Mouse (Mus musculus) layer of hippocampus, adult 2 months (tissue): ENCODE results near the gene Pitpna. TPM values are rescaled to one million over a fixed set of nuclear protein-coding genes. Genes with fewer than 3 reads are reported as not detected.
A peak's percentile ranks its signal among the peaks of the same experiment; 100 is the strongest.
"Not testable (repeated sequence)": the region's sequence is repeated elsewhere in the genome, so short reads cannot be mapped to it uniquely, and the experiment has no call there.

Experiments used
- DNase-seq, 2 experiments: peaks; one replicate each; pipeline ENCODE4 v3.0.0; 2022; ENCODE audit warnings: low spot score in 2 of 2
- H3K27ac ChIP-seq: fragments of 200-600 bp; 2 replicates; pipeline ENCODE4 v1.8.1; 2022
- H3K4me3 ChIP-seq: fragments of 200-600 bp; 2 replicates; pipeline ENCODE4 v1.8.1; 2022; ENCODE audit warnings: mild to moderate bottlenecking
- CTCF ChIP-seq: fragments of 200-600 bp; conservative IDR thresholded peaks from 2 replicates; pipeline ENCODE4 v1.8.1; 2022; ENCODE audit warnings: antibody characterized with exemption, mild to moderate bottlenecking, moderate library complexity
- total RNA-seq, 2 experiments: library from RNA; stranded (reverse); gene quantifications; 2 replicates each; pipeline ENCODE4 v1.2.3; 2021

Pitpna gene
- total RNA-seq, 2 experiments from 2014 or later = 269 to 283 TPM

DNA sequence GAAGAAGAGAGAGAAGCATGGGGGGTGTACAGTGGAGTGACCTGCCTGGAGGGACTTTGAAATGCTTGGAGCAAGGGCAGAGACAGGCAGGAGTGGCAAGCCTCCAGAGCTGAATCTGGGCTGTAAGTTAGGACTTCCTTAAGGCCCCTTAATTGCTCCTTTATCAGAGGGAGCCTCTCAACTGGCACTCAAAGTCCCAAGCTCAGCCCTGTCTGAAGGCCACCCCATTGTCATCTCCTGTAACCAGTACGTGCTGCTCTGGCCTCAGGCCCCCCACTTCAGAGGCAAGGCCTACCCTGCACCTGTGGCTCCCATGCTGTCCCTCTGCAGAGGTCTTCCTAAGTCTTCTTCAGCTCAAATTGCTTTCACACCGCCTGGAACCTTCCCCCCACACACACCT, 4.4 kb upstream of the Pitpna start:
- DNase-seq = no peak
- Histone ChIP-seq H3K27ac (no peak overlapping the region), H3K4me3 (no peak overlapping the region)
- TF ChIP-seq CTCF = no peak

DNA sequence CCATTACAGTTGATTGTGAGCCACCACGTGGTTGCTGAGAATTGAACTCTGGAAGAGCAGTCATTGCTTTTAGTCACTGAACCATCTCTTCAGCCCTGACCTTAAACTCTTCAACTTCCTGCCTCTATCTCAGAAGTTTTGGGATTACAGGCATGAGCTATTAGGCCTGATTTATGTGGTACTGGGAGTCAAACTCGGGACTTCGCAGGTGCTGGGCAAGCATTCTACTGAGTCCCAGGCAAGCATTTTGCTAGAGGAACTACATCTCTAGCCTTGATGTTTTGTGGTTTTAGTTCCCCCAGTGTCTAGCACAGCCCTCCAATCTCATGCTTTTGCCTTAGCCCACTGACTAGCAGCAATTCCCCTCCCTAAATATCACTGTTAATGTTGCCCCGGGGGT, 2.8 kb upstream of the Pitpna start:
- Histone ChIP-seq H3K4me3 (no peak overlapping the region), H3K27ac (no peak overlapping the region)
- no peak for DNase-seq
- TF ChIP-seq CTCF = no peak

DNA sequence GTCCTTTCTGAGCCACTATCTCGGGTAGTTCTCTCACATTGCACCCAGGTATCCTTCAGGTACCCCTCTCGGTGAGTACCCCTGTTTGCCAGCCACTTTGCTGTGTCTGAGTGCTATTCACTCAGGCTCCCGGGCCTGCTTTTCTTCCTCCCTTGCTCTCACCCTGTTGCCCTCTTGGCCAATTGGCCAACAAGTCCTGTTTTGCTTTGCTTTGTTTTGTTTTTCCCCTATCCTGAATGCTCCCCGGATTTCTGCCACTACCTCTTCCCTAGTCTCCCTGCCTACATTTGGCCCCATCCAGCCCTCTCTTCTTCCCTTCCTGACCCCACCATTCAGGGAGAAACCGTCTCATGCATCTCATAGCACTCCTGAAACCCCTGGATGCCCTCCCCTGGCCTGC, 1.9 kb upstream of the Pitpna start:
- DNase-seq = no peak
- TF ChIP-seq CTCF = no peak
- Histone ChIP-seq H3K4me3 (no peak overlapping the region), H3K27ac (no peak overlapping the region)

DNA sequence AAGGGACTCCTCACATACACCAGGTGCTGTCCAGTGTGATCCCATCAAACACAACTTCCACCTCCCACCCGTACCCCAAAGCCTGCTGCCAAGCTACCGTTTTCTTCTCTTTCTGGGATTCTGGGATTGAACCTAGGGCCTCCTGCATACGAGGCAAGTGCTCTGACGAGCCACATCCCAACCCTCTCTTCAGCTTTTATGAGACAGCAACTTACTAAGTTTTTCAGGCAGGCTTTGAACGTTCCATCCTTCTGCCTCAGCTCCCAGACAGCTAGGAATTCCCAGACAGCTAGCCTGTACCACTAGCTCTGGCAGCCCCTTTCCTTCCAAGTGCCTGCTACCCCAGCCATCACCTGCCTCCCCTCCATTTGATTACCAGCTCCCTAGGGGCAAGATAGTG, 934 bp upstream of the Pitpna start:
- DNase-seq = no peak
- Histone ChIP-seq H3K4me3 (no peak overlapping the region), H3K27ac (peak overlapping the region; percentile 97; the same call in 1 of the 2 replicates)
- TF ChIP-seq CTCF = no peak

DNA sequence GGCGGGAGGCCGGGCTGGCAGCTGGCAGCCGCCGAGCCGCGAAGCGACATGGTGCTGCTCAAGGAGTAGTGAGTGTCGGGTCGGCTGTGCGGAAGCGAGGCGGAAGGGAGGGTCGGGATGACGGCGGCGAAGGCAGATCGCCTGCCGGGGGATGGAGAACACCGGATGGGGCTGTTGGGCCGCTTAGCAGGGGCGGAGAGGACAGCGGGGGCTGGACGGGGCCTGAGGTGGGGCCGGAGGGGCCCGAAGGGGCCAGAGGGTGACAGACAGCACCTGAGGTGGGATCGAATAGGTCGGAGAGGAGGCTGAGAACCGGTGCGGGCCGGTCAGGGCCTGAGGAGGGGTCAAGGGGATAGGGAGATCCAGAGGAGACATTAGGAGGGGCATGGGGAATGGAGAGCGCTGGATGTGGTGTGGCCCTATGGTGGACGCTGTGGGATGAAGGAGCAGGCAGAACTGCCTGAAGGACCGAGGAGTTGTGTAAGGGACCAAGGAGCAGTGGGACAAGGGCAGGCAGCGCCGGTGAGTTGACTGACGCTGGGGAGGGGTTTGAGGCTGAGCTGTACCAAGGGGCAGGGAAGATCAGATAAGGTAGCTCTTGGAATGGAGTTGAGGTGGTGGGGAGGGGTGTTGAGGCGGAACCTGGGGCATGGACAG, 516 bp downstream of the Pitpna start:
- no peak for TF ChIP-seq CTCF
- no peak for DNase-seq
- Histone ChIP-seq H3K4me3 (peak overlapping the region; percentile 96), H3K27ac (peak overlapping the region; percentile 97)

DNA sequence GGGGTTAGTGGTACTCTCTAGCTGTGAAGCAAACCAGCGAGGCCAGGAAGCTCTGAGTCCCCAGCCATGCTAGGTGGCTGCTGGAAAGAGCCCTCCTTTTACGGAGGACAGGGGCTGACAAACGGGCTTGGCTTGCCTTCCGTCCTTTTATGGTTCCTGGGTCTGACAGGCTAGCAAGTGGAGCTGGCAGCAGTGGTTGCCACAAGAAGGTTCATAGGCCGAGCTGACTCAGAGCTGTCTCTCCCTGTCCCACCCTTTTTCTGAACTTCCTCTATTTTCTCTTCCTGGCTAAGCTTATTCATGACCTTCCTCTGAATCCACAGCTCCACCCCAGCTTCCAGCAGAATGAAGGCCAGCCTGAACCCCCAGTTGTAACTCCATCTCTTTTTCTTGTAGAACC, 4.7 kb downstream of the Pitpna start:
- no peak for DNase-seq
- H3K4me3 ChIP-seq = no peak overlapping the region
- TF ChIP-seq CTCF = no peak
- H3K27ac ChIP-seq = no peak overlapping the region

DNA sequence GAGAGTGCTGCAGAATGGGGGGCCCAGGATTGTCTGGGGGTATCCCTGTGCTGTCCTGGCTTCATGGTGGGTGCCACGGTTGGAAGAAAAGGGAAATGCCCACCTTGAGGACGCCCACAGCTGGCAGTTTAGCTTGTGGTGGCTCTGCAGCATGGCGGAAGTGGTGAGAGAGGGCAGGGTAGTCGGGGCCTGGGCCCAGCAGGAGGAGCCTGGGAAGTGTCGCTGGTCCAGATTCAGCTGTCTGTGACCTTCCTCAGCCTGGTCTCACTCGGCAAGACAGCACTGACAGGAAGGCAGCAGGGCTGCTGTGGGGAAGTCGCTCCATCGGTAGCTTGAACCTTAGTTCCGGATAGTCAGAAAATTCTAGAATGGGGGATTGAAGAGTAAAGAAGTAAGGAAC, 6.5 kb downstream of the Pitpna start:
- DNase-seq = no peak
- no peak overlapping the region for H3K27ac ChIP-seq
- no peak for TF ChIP-seq CTCF
- no peak overlapping the region for H3K4me3 ChIP-seq

DNA sequence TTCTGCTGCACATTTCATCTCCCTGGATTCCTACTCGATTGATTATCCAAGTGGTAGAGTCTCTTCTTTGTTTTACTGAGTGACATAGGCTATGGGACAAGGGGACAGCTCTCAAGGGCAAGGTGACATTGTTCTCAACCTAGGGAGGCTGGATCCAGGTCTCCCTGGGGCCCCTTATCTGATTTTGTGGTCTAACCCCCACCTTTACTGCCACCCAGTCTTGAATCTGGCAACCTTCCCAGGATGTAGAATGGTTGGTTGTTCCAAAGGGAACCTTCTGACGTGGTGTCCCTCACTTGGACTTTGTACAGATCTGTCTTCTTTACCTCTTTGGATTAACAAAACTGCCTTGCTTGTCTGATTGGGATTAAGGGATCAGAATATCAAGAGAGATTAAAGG, 7.5 kb downstream of the Pitpna start:
- no peak for DNase-seq
- H3K4me3 ChIP-seq = no peak overlapping the region
- no peak for TF ChIP-seq CTCF
- H3K27ac ChIP-seq = 0 out of 2 replicates have a peak overlapping the region, but pooled peaks have one; percentile 7

DNA sequence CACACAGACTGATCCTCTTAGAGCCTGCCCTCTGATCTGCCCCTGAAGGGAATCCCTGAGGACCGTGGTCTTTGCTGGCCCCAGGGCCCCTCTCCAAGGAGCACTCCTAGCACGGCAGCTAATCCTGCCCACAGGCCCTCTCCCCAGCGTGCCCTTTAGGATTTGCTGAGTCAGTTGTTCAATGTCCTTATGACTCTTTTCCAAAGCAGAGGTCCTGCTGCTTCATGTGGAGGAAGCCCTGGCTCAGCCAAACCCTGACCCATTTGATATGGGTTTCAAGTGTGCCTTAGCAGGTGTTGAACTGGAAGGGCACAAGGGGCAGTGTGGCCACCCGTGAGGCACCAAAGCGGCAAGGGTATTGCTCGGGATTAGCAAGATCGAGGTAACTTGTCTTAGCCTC, 7.9 kb downstream of the Pitpna start:
- H3K4me3 ChIP-seq = no peak overlapping the region
- TF ChIP-seq CTCF = no peak
- DNase-seq = no peak
- H3K27ac ChIP-seq = 0 out of 2 replicates have a peak overlapping the region, but pooled peaks have one; percentile 7

DNA sequence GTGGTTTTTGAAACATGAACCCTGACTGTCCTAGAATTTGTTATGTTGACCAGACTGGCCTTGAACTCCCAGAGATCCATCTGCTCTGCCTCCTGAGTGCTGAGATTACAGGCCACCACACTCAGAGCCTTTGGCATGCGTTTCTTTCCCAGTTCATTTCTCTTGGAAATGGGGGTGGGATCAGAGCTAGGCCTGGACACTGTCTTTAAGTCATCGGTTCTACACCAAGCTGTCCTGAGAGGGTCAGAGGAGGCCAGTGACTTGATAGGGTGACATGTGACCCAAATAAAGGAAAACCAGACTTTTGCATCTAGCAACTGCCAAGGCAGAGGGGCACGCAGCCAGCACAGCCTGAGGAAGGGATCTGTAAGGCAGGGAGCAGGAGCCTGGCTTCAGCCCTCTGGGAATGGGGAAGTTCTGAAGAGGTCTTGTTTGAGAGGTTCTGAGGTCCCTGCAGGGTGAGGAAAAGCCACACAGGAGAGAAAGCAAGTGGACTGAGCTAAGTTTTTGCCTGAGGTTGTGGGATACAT, 8.9 kb downstream of the Pitpna start:
- DNase-seq = no peak
- Histone ChIP-seq H3K4me3 (no peak overlapping the region), H3K27ac (no peak overlapping the region)
- no peak for TF ChIP-seq CTCF

DNA sequence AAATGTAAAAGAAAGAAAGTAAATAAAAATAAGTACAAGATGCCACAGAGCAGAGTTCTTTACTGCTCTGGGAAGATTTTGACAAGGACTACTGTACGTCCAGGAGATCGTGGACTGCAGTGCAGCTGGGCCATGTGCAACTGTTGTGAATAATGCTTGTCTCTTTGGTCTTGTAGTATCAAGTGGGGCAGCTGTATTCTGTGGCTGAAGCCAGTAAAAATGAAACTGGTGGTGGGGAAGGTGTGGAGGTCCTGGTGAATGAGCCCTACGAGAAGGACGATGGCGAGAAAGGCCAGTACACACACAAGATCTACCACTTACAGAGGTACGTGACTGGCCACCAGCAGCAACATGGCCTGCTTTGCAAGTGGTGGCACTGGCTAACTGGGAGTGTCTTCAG, 10.1 kb downstream of the Pitpna start:
- no peak for DNase-seq
- no peak for TF ChIP-seq CTCF

DNA sequence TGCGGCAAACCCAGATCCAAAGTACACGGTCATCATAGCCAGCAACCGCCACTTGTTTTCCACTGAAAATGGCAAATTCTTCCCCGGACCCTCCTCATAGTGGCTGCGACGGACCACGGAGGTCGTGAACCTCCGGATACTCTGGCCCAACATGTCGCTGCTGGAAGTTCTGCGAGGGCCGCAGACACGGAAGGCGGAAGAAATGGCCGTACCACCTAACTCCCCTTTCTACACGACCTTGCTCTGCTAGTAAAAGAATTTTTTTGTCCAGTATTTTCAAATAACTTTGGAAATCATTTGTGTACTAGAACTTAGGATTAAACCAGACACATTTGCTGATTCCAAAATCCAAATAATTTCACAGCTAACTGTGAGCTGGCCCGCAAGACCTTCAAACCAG, 11.9 kb downstream of the Pitpna start:
- not testable (repeated sequence) for H3K4me3 ChIP-seq, DNase-seq, H3K27ac ChIP-seq

More for the DNA sequence above, 10.1 kb downstream of the Pitpna start:
- Histone ChIP-seq H3K4me3 (no peak overlapping the region), H3K27ac (no peak overlapping the region)

DNA sequence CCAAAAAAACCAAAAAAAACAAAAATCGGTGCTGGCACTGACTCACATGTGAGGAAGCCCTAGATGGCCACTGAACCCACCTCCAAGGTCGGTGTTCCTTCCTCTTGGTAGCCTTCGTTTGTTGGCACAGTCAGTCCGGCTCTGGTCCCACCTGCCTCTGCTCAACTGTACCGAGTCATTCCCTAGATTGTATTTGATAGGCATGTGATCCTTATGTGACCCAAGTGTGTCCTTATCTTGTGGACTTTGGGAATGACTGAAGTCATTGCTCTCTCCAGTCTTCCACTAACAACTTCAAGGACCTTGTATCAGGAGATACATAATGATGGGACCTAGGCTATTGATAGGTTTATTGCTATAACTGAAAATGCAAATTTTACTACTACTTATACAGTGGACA, 16.9 kb downstream of the Pitpna start:
- Histone ChIP-seq H3K4me3 (no peak overlapping the region), H3K27ac (no peak overlapping the region)
- TF ChIP-seq CTCF = no peak
- DNase-seq = no peak

DNA sequence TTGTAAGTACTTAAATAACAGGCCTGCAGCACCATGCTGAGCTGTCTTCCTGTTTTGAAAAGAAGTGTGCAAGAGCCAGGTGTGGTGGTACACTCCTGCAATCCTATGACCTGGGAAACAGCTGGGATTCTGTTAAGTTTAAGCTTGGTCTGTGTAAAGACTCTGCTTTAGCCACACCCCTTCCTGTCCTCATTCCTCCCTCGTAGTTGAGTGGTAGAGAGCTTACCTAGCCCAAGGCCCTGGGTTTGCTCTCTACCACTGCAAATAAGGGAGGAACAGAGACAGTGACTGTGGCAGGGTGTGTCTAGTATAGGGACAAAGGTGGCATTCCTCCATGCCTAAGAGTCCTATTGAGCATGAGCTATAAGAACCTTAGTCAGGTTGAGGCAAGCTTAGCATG, 17.4 kb downstream of the Pitpna start:
- TF ChIP-seq CTCF = no peak
- Histone ChIP-seq H3K4me3 (no peak overlapping the region), H3K27ac (no peak overlapping the region)
- no peak for DNase-seq
